Mouse (Mus musculus) liver, postnatal 0 days (tissue): ENCODE measurements around the gene Klf12.

ENCODE experiments used
- CTCF ChIP-seq: sonication (generic); IDR thresholded peaks from 2 replicates; pipeline ENCODE4 v1.5.1; 2016; ENCODE audit warnings: antibody characterized with exemption, low read depth
- EP300 ChIP-seq: IDR thresholded peaks from 2 replicates; pipeline ENCODE4 v1.6.1; 2016; ENCODE audit warnings: antibody characterized with exemption, low read depth, mild to moderate bottlenecking

- no peak for TF ChIP-seq CTCF
- TF ChIP-seq EP300, result no peak
Measured at GRCm38 (mm10) chr14:100113419-100113818, 171.1 kb downstream of the Klf12 start.
